Mouse (Mus musculus) ES-E14 (cell line): ENCODE data around the gene Agk. TPM values are rescaled to one million over a fixed set of nuclear protein-coding genes. Genes with fewer than 3 reads are reported as not detected.

Experiments
- DNase-seq: peaks from one replicate; pipeline ENCODE4 v3.0.0-alpha.2; 2013; ENCODE audit warnings: low read depth, low spot score
- H3K27ac ChIP-seq: 2 replicates; pipeline ENCODE4 v1.5.1; 2012; ENCODE audit warnings: low read depth, mild to moderate bottlenecking, low read length, moderate library complexity, mixed read lengths; ENCODE audit not compliant: poor library complexity, insufficient read depth, severe bottlenecking
- H3K36me3 ChIP-seq: 2 replicates; pipeline ENCODE4 v1.6.1; 2012; ENCODE audit warnings: mild to moderate bottlenecking, low read length, moderate library complexity, mixed read lengths; ENCODE audit not compliant: control insufficient read depth, poor library complexity, insufficient read depth, severe bottlenecking
- H3K4me1 ChIP-seq, 2 experiments: fragments of 150-350 bp in 1 of 2; sonication (generic) in 1 of 2; 2 replicates each; pipeline ENCODE4 v1.6.1; 2012; ENCODE audit warnings: low read length in 2 of 2, mild to moderate bottlenecking in 1 of 2, mixed read lengths in 1 of 2; ENCODE audit not compliant: control insufficient read depth in 2 of 2, insufficient read depth in 2 of 2, poor library complexity in 1 of 2
- H3K4me3 ChIP-seq, 2 experiments: fragments of 150-350 bp in 1 of 2; sonication (generic) in 1 of 2; 2 replicates each; pipeline ENCODE4 v1.5.1; 2012; ENCODE audit warnings: low read length in 2 of 2, low read depth in 1 of 2, mild to moderate bottlenecking in 1 of 2, mixed read lengths in 1 of 2; ENCODE audit not compliant: insufficient read depth in 1 of 2, poor library complexity in 1 of 2, severe bottlenecking in 1 of 2
- H3K9ac ChIP-seq: 2 replicates; pipeline ENCODE4 v1.6.1; 2012; ENCODE audit warnings: low read depth, mild to moderate bottlenecking, low read length, mixed read lengths; ENCODE audit not compliant: poor library complexity, insufficient read depth, severe bottlenecking
- H3K9me3 ChIP-seq: fragments of 150-350 bp; sonication (generic); 2 replicates; pipeline ENCODE4 v1.6.1; 2012; ENCODE audit warnings: low read depth, mild to moderate bottlenecking, low read length; ENCODE audit not compliant: control insufficient read depth, insufficient read depth
- CHD2 ChIP-seq: IDR thresholded peaks from 2 replicates; pipeline ENCODE4 v1.6.1; 2014; ENCODE audit warnings: mild to moderate bottlenecking, low read depth, low read length, inconsistent platforms
- HCFC1 ChIP-seq: IDR thresholded peaks from 2 replicates; pipeline ENCODE4 v1.6.1; 2012; ENCODE audit warnings: low read length, inconsistent platforms, borderline replicate concordance; ENCODE audit not compliant: insufficient read depth
- MAFK ChIP-seq: IDR thresholded peaks from 2 replicates; pipeline ENCODE4 v1.6.1; 2014; ENCODE audit warnings: mild to moderate bottlenecking, low read depth, low read length, inconsistent platforms; ENCODE audit not compliant: insufficient read depth
- ZC3H11A ChIP-seq: IDR thresholded peaks from 2 replicates; pipeline ENCODE4 v1.6.1; 2012; ENCODE audit warnings: low read depth, mild to moderate bottlenecking, inconsistent platforms, low read length, borderline replicate concordance
- ZNF384 ChIP-seq: IDR thresholded peaks from 2 replicates; pipeline ENCODE4 v1.6.1; 2012; ENCODE audit warnings: low read depth, low read length, inconsistent platforms
- in situ Hi-C, 2 experiments: fragments of 600-800 bp; cut with MboI; formaldehyde crosslinking; loops; one replicate each; pipeline ENCODE4 v1.15.1; 2025; ENCODE audit warnings: low sequenced_read_pairs in 2 of 2, inconsistent platforms in 1 of 2; ENCODE audit not compliant: unreplicated experiment in 2 of 2
- total RNA-seq: library from RNA; depleted of rRNA; stranded (reverse); fragments of 300-350 nt; gene quantifications from 2 replicates; pipeline ENCODE4 v1.2.3, GENCODE M21; 2012

Gene Agk
- total RNA-seq, 1 experiment: 39.2 TPM

DNA sequence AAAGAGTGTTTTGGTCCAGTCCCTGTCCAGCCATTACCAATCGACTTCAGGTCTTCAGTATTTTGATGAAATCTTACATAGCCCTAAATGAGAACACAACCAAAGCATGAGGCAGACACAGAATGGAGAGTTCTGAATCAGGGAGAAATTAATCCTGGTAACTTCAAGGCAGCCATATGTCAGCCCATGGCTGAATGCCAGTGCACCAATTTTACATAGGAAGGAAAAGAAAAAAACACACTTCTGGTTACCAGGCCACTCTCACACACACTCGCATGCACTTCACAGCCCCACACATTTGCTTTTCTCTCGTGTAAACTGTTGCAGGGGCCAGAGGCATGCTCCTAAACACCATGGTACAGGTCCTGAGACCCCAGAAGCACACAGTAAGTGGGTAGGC lies 105.9 kb downstream of the Agk start:
- no peaks in the 10 kb centered on the region for H3K9me3 ChIP-seq
- H3K4me1 ChIP-seq: no peaks in the 10 kb centered on the region
- in situ Hi-C loops: no loop called here
- H3K36me3 ChIP-seq: no peaks in the 10 kb centered on the region
- no peak overlapping the region for H3K4me3 ChIP-seq
- H3K27ac ChIP-seq: no peak overlapping the region
- TF ChIP-seq CHD2: no peak
- TF ChIP-seq ZNF384: no peak
- no peak for TF ChIP-seq HCFC1
- TF ChIP-seq ZC3H11A: no peak
- TF ChIP-seq MAFK: no peak
- no peak for DNase-seq
- H3K9ac ChIP-seq: no peak overlapping the region

GRCm38 (mm10) chr6:40431356-40431755 lies 106.4 kb downstream of the Agk start:
- no peaks in the 10 kb centered on the region for H3K36me3 ChIP-seq
- H3K4me1 ChIP-seq: no peaks in the 10 kb centered on the region
- H3K27ac ChIP-seq: no peak overlapping the region
- no peak overlapping the region for H3K4me3 ChIP-seq
- in situ Hi-C loops: no loop called here
- DNase-seq: no peak
- no peaks in the 10 kb centered on the region for H3K9me3 ChIP-seq
- TF ChIP-seq MAFK (no peak), CHD2 (no peak), HCFC1 (no peak), ZC3H11A (no peak), ZNF384 (no peak)
- H3K9ac ChIP-seq: no peak overlapping the region

DNA sequence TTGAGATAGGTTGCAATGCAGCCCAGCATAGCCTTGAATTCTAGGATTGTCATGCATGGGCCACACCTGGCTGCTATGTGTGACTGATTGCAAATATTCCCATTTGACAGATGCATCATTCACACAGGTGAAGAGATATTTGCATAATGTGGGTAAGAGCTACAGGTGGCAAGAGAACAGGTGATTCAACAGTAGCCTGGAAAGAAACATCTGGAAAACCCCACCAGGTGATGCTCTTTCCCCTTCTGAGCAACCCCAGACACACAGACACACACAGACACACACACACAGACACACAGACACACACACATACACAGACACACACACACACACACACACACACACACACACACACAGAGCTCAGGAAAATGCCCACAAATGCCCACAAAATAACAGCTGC lies 106.8 kb downstream of the Agk start:
- in situ Hi-C loops: no loop called here
- Histone ChIP-seq H3K36me3 (no peaks in the 10 kb centered on the region), H3K9me3 (no peaks in the 10 kb centered on the region), H3K9ac (no peak overlapping the region), H3K4me1 (no peaks in the 10 kb centered on the region), H3K4me3 (no peak overlapping the region), H3K27ac (no peak overlapping the region)
- TF ChIP-seq CHD2 (no peak), ZNF384 (no peak), HCFC1 (no peak), ZC3H11A (no peak), MAFK (no peak)
- no peak for DNase-seq

GRCm38 (mm10) chr6:40432346-40433275 lies 107.6 kb downstream of the Agk start:
- in situ Hi-C loops: no loop called here
- no peak overlapping the region for H3K27ac ChIP-seq
- H3K9me3 ChIP-seq: no peaks in the 10 kb centered on the region
- no peak for DNase-seq
- H3K36me3 ChIP-seq: no peaks in the 10 kb centered on the region
- no peak for TF ChIP-seq CHD2
- no peak for TF ChIP-seq HCFC1
- TF ChIP-seq ZNF384: no peak
- TF ChIP-seq MAFK: no peak
- no peak for TF ChIP-seq ZC3H11A
- no peak overlapping the region for H3K9ac ChIP-seq
- H3K4me3 ChIP-seq: no peak overlapping the region
- no peaks in the 10 kb centered on the region for H3K4me1 ChIP-seq

GRCm38 (mm10) chr6:40434697-40435096 lies 109.7 kb downstream of the Agk start:
- Histone ChIP-seq H3K9me3 (no peaks in the 10 kb centered on the region), H3K27ac (no peak overlapping the region), H3K36me3 (no peaks in the 10 kb centered on the region), H3K4me3 (peak overlapping the region; percentile 77 to 96; a peak in 3 of 4 replicates), H3K9ac (no peak overlapping the region), H3K4me1 (no peaks in the 10 kb centered on the region)
- in situ Hi-C loops: no loop called here
- DNase-seq: no peak
- TF ChIP-seq ZNF384: no peak
- no peak for TF ChIP-seq MAFK
- TF ChIP-seq HCFC1: no peak
- no peak for TF ChIP-seq ZC3H11A
- TF ChIP-seq CHD2: no peak
